Mouse (Mus musculus) thymus, adult 2 months (tissue): ENCODE measurements around the gene Slc39a11. TPM values are rescaled to one million over a fixed set of nuclear protein-coding genes. Genes with fewer than 3 reads are reported as not detected.

Experiments
- DNase-seq: peaks from one replicate; pipeline ENCODE4 v3.0.0; 2021
- H3K27ac ChIP-seq: fragments of 200-500 bp; 2 replicates; pipeline ENCODE4 v1.5.1; 2012; ENCODE audit warnings: low read length, control low read depth; ENCODE audit not compliant: control insufficient read depth, insufficient read depth
- H3K27me3 ChIP-seq: fragments of 200-500 bp; 2 replicates; pipeline ENCODE4 v1.6.1; 2012; ENCODE audit warnings: mild to moderate bottlenecking, low read length, moderate library complexity, mixed read lengths; ENCODE audit not compliant: control insufficient read depth, insufficient read depth
- H3K36me3 ChIP-seq: fragments of 200-500 bp; 2 replicates; pipeline ENCODE4 v1.6.1; 2012; ENCODE audit warnings: mild to moderate bottlenecking, low read length, moderate library complexity; ENCODE audit not compliant: control insufficient read depth, insufficient read depth
- H3K4me1 ChIP-seq: fragments of 200-500 bp; replicated peaks from 2 replicates; pipeline ENCODE4 v1.6.1; 2012; ENCODE audit warnings: low read length; ENCODE audit not compliant: control insufficient read depth, insufficient read depth
- H3K4me3 ChIP-seq: fragments of 200-500 bp; 2 replicates; pipeline ENCODE4 v1.5.1; 2012; ENCODE audit warnings: mild to moderate bottlenecking, low read length, control low read depth, moderate library complexity; ENCODE audit not compliant: control insufficient read depth, insufficient read depth
- CTCF ChIP-seq: fragments of 200-500 bp; IDR thresholded peaks from 2 replicates; pipeline ENCODE4 v1.5.1; 2012; ENCODE audit warnings: mild to moderate bottlenecking, control low read depth, low read length, moderate library complexity, borderline replicate concordance; ENCODE audit not compliant: control insufficient read depth, poor library complexity, insufficient read depth; ENCODE audit errors: extremely low read depth
- POLR2A ChIP-seq: fragments of 200-500 bp; IDR thresholded peaks from 2 replicates; pipeline ENCODE4 v1.6.1; 2012; ENCODE audit warnings: mild to moderate bottlenecking, low read length, control low read depth, moderate library complexity; ENCODE audit not compliant: control insufficient read depth, poor library complexity, insufficient read depth; ENCODE audit errors: extremely low read depth
- WGBS: fragments of 180-500 bp; shearing (Covaris S2); methylation state at CpG from one replicate; pipeline ENCODE4 v1.1.7; 2018; 5-methylcytosine and 5-hydroxymethylcytosine counted together
- polyA plus RNA-seq: library from polyadenylated mRNA; depleted of rRNA; stranded (reverse); fragments of >200 nt; gene quantifications from 2 replicates; pipeline ENCODE4 v1.2.3, GENCODE M21; 2012

Slc39a11 gene
- polyA plus RNA-seq, 1 experiment: 18.0 TPM

DNA sequence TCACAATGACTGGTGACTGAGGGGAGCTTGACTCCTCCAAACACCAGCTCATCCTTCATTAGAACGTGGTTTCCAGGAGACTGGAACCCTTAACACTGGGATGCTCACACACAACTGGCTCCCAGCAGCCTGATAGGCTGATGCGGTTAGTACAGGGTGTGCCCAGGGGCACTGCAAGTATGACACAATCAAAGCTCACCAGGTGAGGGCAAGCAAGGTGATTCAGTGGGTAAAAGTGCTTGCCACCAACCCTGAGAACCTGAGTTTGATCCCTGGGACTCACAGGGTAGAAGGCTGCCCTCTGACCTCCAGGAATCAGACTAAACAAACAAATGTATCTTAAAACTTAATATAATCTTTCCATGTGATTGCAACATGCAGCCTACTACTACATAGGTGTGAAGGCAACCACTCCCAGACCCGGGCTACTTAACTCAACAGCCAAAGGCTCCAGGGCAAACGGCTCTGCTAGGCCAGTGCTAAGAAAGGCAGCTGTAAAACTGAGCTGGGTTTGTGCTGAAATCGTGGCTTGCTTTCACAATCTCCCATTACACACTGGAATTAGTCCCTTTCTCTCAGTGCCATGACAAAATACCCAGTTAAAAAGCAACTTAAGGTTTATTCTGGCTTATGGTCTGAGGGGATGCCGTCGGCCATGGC is 95.0 kb downstream of the Slc39a11 start:
- TF ChIP-seq CTCF: no peak
- TF ChIP-seq POLR2A: no peak
- DNase-seq: no peak
- 92% methylated on average over 7 of the region's 7 CpGs for whole genome bisulfite sequencing
- Histone ChIP-seq H3K36me3 (no peaks in the 10 kb centered on the region), H3K27me3 (no peaks in the 10 kb centered on the region), H3K4me1 (peaks cover 5% of the 10 kb centered on the region), H3K4me3 (no peak overlapping the region), H3K27ac (no peak overlapping the region)

GRCm38 (mm10) chr11:113554194-113554593 is 95.7 kb downstream of the Slc39a11 start:
- Histone ChIP-seq H3K4me1 (peaks cover 5% of the 10 kb centered on the region), H3K4me3 (no peak overlapping the region), H3K27me3 (no peaks in the 10 kb centered on the region), H3K27ac (no peak overlapping the region), H3K36me3 (no peaks in the 10 kb centered on the region)
- 95% methylated on average over 7 of the region's 7 CpGs for WGBS
- DNase-seq: no peak
- no peak for TF ChIP-seq POLR2A
- TF ChIP-seq CTCF: no peak

DNA sequence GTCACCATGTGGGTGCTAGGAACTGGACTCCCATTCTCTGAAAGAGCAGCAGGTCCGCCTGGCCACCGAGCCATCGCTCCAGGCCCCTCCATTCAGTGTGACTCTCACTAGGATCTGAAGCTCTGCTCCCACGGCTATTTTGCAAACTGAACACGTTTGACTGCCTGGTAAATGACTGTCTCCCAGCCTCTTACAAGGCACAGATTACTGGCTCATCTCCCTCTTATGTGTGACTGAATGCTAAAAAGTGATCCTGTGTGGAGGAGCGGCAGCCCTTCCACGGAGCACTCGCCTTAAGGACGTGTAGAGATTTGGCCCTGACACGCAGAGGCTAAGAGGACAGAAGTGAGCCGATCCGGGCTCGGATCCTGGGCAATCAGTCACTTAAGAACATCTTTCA is 96.3 kb downstream of the Slc39a11 start:
- no peak overlapping the region for H3K4me3 ChIP-seq
- no peaks in the 10 kb centered on the region for H3K36me3 ChIP-seq
- no peaks in the 10 kb centered on the region for H3K27me3 ChIP-seq
- no peak for DNase-seq
- H3K4me1 ChIP-seq: peaks cover 5% of the 10 kb centered on the region
- TF ChIP-seq POLR2A (no peak), CTCF (no peak)
- WGBS: 97% methylated on average over 13 of the region's 13 CpGs
- no peak overlapping the region for H3K27ac ChIP-seq

- Histone ChIP-seq H3K4me1 (peaks cover 5% of the 10 kb centered on the region), H3K36me3 (no peaks in the 10 kb centered on the region), H3K27ac (no peak overlapping the region), H3K27me3 (no peaks in the 10 kb centered on the region), H3K4me3 (no peak overlapping the region)
- WGBS: 93% methylated on average over 10 of the region's 10 CpGs
- no peak for DNase-seq
- TF ChIP-seq POLR2A (no peak), CTCF (no peak)
Observed at GRCm38 (mm10) chr11:113552539-113552938, 97.3 kb downstream of the Slc39a11 start.

- DNase-seq: no peak
- WGBS: 41% methylated on average over 11 of the region's 11 CpGs
Observed at GRCm38 (mm10) chr11:113546217-113546877, 103.5 kb downstream of the Slc39a11 start.

DNA sequence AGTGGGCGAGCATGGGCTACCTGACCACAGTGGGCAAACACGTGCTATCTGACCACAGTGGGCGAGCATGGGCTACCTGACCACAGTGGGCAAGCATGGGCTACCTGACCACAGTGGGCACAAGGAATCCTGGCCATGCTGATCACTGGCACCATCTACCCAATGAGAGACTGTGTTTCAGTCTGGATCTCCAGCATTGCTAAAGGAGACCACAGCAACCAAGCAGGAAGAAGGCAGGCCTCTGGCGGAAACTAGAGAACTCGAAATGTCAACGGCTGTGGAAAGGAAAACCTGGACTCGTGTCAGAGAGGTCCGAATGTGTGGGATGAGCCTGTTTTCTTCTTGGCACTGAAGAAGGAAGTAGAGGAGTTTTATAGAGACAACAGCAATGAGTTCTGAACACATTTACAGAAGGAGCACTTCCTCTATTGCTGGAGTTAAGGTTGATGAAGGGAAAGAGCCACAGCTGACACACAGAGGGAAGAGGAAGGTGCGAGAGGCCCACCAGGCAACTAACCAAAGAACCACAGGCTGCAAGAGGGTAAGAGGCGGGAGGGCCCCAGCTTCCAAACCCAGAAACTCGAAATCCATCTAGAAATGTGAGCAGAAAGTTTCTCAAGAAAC is 105.8 kb downstream of the Slc39a11 start:
- no peak for DNase-seq
- no peaks in the 10 kb centered on the region for H3K36me3 ChIP-seq
- H3K4me3 ChIP-seq: no peak overlapping the region
- WGBS: 30% methylated on average over 11 of the region's 11 CpGs
- H3K4me1 ChIP-seq: peaks cover 24% of the 10 kb centered on the region
- TF ChIP-seq CTCF (no peak), POLR2A (no peak)
- peak overlapping the region; percentile 45; the same call in 1 of the 2 replicates for H3K27ac ChIP-seq
- no peaks in the 10 kb centered on the region for H3K27me3 ChIP-seq

More at GRCm38 (mm10) chr11:113546217-113546877, 103.5 kb downstream of the Slc39a11 start:
- Histone ChIP-seq H3K27ac (no peak overlapping the region), H3K36me3 (no peaks in the 10 kb centered on the region), H3K4me1 (peaks cover 24% of the 10 kb centered on the region), H3K4me3 (no peak overlapping the region), H3K27me3 (no peaks in the 10 kb centered on the region)
- TF ChIP-seq POLR2A: no peak
- TF ChIP-seq CTCF: no peak

GRCm38 (mm10) chr11:113541073-113541472 is 108.8 kb downstream of the Slc39a11 start:
- no peak for TF ChIP-seq CTCF
- no peak overlapping the region for H3K4me3 ChIP-seq
- WGBS: 97% methylated on average over 8 of the region's 8 CpGs
- H3K36me3 ChIP-seq: no peaks in the 10 kb centered on the region
- H3K4me1 ChIP-seq: peaks cover 28% of the 10 kb centered on the region
- DNase-seq: no peak
- H3K27ac ChIP-seq: no peak overlapping the region
- H3K27me3 ChIP-seq: no peaks in the 10 kb centered on the region
